Mouse (Mus musculus) hindbrain, embryonic 15.5 days (tissue): ENCODE results near the gene Krtap3-1. TPM values are rescaled to one million over a fixed set of nuclear protein-coding genes. Genes with fewer than 3 reads are reported as not detected.
"Not testable (repeated sequence)": the region's sequence is repeated elsewhere in the genome, so short reads cannot be mapped to it uniquely, and the experiment has no call there.

Experiments
- ATAC-seq: fragments of 200-750 bp; cut with Nextera tagmentation; 2 replicates; pipeline ENCODE4 v1.8.0; 2017; ENCODE audit warnings: low read depth, moderate number of reproducible peaks, moderate TSS enrichment; ENCODE audit not compliant: low FRiP score
- H3K27ac ChIP-seq: fragments of 300-500 bp; sonication (generic); replicated peaks from 2 replicates; pipeline ENCODE4 v1.5.1; 2015; ENCODE audit warnings: mild to moderate bottlenecking, inconsistent platforms
- H3K27me3 ChIP-seq: fragments of 300-500 bp; sonication (generic); 2 replicates; pipeline ENCODE4 v1.6.1; 2015; ENCODE audit warnings: control low read depth, inconsistent platforms
- H3K36me3 ChIP-seq: fragments of 300-500 bp; sonication (generic); 2 replicates; pipeline ENCODE4 v1.6.1; 2015; ENCODE audit warnings: control low read depth, inconsistent platforms
- H3K4me1 ChIP-seq: fragments of 300-500 bp; sonication (generic); replicated peaks from 2 replicates; pipeline ENCODE4 v1.6.1; 2015; ENCODE audit warnings: control low read depth, inconsistent platforms
- H3K4me2 ChIP-seq: fragments of 300-500 bp; sonication (generic); 2 replicates; pipeline ENCODE4 v1.6.1; 2015; ENCODE audit warnings: moderate library complexity, mild to moderate bottlenecking, inconsistent platforms
- H3K4me3 ChIP-seq: fragments of 300-500 bp; sonication (generic); 2 replicates; pipeline ENCODE4 v1.5.1; 2015; ENCODE audit warnings: mild to moderate bottlenecking, inconsistent platforms
- H3K9ac ChIP-seq: fragments of 300-500 bp; sonication (generic); 2 replicates; pipeline ENCODE4 v1.6.1; 2015; ENCODE audit warnings: inconsistent platforms
- H3K9me3 ChIP-seq: fragments of 300-500 bp; sonication (generic); 2 replicates; pipeline ENCODE4 v1.6.1; 2016; ENCODE audit warnings: control low read depth, inconsistent platforms
- WGBS: fragments of 180-500 bp; shearing (Covaris S2); methylation state at CpG from one replicate; pipeline ENCODE4 v1.1.7; 2015; 5-methylcytosine and 5-hydroxymethylcytosine counted together
- polyA plus RNA-seq: library from polyadenylated mRNA; unstranded; fragments of >200 nt; fragmentation: Nextera tagmentation; extraction: Ambion mirVana; gene quantifications from 2 replicates; pipeline ENCODE4 v1.2.1, GENCODE M21; 2015

Krtap3-1 gene
- not detected in 2 replicates for polyA plus RNA-seq

DNA sequence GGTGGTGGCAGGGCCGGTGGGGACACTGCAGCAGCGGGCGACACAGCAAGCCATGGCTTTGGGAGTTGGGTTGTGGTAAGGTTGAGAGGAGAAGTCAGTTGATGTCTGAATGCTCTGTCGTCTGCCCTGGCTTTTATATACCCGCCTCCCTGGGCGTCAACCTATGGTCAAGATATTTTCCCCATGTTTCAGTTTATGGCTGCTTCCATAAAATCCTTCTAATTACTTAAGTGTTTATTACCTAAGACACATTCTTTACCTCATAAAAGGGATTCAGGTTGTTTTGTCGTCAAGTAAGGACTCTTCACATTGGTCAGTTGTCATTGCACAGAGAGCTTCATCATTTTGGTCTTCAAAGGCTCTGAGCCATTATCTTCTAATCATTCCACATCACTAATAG, at the start of gene Krtap3-1:
Krtap3-1 (minus strand) TSS at position 101 of the 400 bp plus-strand sequence.
- Histone ChIP-seq H3K27me3 (no peaks in the 10 kb centered on the region), H3K4me3 (no peak within 1 kb of the TSS), H3K9ac (no peak within 1 kb of the TSS), H3K27ac (no peak within 1 kb of the TSS), H3K9me3 (no peaks in the 10 kb centered on the region), H3K4me2 (no peak within 1 kb of the TSS), H3K4me1 (no peaks in the 10 kb centered on the region), H3K36me3 (no peaks in the 10 kb centered on the region)
- ATAC-seq, result no peak
- WGBS, result 89% methylated on average over 7 of the region's 7 CpGs

DNA sequence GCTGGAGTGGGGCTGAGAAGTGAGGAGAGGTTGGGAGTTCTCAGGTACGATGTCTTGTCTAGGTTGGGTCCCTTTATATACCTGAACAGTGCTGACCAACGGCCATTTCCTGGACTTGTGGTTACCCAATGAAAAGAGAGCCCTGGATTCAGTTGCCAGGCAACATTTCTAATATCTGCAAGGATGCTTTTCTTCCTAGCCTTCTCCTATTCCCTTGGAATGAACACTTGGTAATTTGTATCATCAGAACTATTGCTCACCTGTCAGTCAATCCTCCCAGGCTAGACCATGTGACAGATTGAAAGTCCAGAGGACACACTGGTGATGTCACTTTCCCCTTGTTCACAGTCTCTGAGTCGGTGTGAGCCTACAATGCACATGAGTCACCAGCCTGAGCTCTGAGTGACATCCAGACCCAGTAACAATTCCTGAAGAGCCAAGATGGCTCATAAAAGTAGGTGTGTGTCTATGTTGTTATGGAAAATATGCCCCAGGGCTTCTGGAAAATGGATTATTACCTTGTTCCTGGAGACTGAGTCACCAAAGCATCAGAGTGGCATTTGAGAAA, 48.5 kb upstream of the Krtap3-1 start, which contains the start of gene Krtap2-4:
Krtap2-4 (minus strand) TSS at position 51 of the 568 bp plus-strand sequence.
- Histone ChIP-seq H3K27ac (no peak within 1 kb of the TSS), H3K9me3 (no peaks in the 10 kb centered on the region), H3K4me1 (no peaks in the 10 kb centered on the region), H3K4me2 (no peak within 1 kb of the TSS), H3K9ac (no peak within 1 kb of the TSS), H3K4me3 (no peak within 1 kb of the TSS), H3K27me3 (no peaks in the 10 kb centered on the region), H3K36me3 (no peaks in the 10 kb centered on the region)
- WGBS, result 78% methylated on average over 3 of the region's 3 CpGs
- ATAC-seq, result no peak

DNA sequence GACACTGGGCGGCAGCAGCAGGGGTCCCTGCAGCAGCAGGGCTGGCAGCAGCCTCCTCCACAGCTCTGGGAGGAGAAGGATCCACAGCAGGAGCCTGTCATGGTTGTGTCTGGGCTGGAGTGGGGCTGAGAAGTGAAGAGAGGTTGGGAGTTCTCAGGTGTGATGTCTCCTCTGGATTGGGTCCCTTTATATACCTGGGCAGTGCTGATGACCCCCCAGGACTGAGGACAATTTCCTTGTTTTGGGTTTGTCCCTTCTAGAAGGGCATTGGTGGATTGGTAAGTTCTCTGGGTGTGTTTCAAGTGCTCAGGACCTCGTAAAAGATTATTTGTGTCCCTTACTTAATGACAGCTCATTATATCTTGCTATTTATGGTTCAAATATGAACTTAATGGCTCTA, 43.7 kb upstream of the Krtap3-1 start, which contains the start of gene Gm11937:
Gm11937 (minus strand) TSS at position 101 of the 400 bp plus-strand sequence.
- ATAC-seq, H3K9me3 ChIP-seq, H3K36me3 ChIP-seq, H3K4me1 ChIP-seq, H3K4me3 ChIP-seq, H3K9ac ChIP-seq, H3K4me2 ChIP-seq, H3K27ac ChIP-seq, H3K27me3 ChIP-seq: not testable (repeated sequence)
- WGBS, result 79% methylated on average over 1 of the region's 2 CpGs

DNA sequence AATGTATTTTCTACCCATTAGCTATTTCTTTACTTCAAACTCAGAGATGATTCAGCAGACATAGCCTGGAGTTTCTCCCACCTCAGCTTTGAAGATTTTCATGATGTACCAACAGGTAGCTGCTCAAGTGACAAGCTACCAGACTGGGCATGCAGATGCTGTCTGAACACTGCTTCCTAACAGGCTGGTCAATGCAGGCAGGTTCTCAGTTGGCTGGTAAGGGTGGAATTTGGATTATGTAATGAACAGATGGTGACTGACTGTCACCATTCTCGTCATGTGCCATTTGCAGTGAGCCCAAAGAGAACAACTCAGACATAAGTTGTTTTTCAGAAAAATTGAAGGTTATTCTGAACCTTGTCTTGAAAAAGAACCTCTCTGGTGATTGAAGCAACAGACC, 42.7 kb upstream of the Krtap3-1 start:
- Histone ChIP-seq H3K36me3 (no peaks in the 10 kb centered on the region), H3K27me3 (no peaks in the 10 kb centered on the region), H3K4me1 (no peaks in the 10 kb centered on the region), H3K4me3 (no peak overlapping the region), H3K9ac (no peak overlapping the region), H3K27ac (no peak overlapping the region), H3K4me2 (no peak overlapping the region), H3K9me3 (no peaks in the 10 kb centered on the region)
- WGBS, result 68% methylated on average over 1 of the region's 1 CpGs
- ATAC-seq, result no peak

DNA sequence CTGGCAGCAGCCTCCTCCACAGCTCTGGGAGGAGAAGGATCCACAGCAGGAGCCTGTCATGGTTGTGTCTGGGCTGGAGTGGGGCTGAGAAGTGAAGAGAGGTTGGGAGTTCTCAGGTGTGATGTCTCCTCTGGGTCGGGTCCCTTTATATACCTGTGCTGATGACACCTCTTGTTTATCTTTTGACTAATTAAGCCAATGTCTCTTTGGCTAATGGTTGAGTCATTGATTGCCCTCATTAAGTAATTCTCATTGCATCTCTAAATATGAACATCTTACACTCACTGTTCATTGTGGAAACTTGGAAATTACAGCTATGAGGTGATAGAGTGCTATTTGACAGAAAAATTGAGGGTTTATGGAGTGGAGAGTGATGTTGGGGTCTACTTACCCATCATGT, 36.8 kb upstream of the Krtap3-1 start, which contains the start of gene Gm11938:
Gm11938 (minus strand) TSS at position 101 of the 400 bp plus-strand sequence.
- not testable (repeated sequence) for H3K27me3 ChIP-seq, H3K4me1 ChIP-seq, H3K4me2 ChIP-seq, ATAC-seq, H3K36me3 ChIP-seq, H3K9me3 ChIP-seq, H3K9ac ChIP-seq, H3K27ac ChIP-seq, H3K4me3 ChIP-seq
- WGBS, result 88% methylated on average over 1 of the region's 1 CpGs

DNA sequence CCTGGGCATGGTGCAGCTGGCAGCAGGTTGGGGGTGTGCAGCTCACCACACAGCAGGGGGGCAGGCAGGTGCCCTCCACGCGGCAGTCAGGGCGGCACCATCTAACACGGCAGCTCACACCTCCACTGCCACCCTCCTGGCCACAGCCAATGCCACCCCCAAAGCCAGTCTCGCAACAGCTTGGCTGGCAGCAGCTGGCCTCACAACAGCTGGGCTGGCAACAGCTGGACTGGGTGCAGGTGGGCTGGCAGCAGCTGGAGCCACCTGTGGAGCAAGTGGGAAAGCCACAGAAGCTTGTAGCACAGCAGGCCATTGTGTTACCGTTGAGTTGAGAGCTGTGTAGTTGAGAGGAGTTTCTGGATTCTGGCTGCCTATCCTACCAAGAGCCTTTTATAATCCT, 31.3 kb upstream of the Krtap3-1 start, which contains the start of gene Krtap9-3:
Krtap9-3 (minus strand) TSS at position 364 of the 400 bp plus-strand sequence.
- H3K4me1 ChIP-seq, H3K4me3 ChIP-seq, H3K4me2 ChIP-seq, H3K27me3 ChIP-seq, H3K27ac ChIP-seq, H3K36me3 ChIP-seq, H3K9ac ChIP-seq, H3K9me3 ChIP-seq, ATAC-seq: not testable (repeated sequence)
- WGBS, result 80% methylated on average over 6 of the region's 6 CpGs

DNA sequence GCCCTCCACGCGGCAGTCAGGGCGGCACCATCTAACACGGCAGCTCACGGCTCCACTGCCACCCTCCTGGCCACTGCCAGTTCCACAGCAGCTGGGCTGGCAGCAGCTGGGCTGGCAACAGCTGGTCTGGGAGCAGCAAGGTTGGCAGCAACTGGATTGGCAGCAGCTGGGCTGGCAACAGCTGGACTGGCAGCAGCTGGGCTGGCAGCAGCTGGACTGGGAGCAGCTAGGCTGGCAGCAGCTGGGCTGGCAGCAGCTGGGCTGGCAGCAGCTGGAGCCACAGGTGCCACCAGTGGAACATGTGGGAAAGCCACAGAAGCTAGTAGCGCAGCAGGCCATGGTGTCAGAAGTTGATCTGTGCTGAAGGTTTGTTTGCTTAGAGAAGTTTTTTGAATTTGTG, 24.6 kb upstream of the Krtap3-1 start, which contains the start of gene Krtap1-3:
Krtap1-3 (minus strand) TSS at position 359 of the 400 bp plus-strand sequence.
- no peak for ATAC-seq
- Histone ChIP-seq H3K9ac (no peak within 1 kb of the TSS), H3K4me3 (no peak within 1 kb of the TSS), H3K27me3 (no peaks in the 10 kb centered on the region), H3K9me3 (no peaks in the 10 kb centered on the region), H3K27ac (no peak within 1 kb of the TSS), H3K4me2 (no peak within 1 kb of the TSS), H3K4me1 (no peaks in the 10 kb centered on the region), H3K36me3 (no peaks in the 10 kb centered on the region)
- WGBS, result 83% methylated on average over 6 of the region's 6 CpGs

DNA sequence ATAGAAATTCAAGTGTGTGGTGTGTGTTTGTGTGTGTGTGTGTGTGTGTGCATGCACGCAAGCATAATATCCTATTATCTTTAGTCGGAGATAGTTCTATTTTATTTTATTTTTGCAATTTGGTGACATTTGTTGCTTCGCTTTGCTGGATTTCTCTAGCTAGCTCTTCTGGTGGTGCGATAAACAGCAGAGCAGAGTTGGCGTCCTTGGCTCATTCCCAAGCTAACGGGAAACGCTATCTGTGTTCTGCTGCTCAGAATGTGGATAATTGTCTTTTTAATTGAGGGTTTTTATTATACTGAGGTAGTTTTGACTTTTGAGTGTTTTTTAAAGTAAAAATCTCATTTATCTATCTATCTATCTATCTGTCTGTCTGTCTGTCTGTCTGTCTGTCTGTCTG, 18.7 kb upstream of the Krtap3-1 start:
- no peak overlapping the region for H3K4me2 ChIP-seq
- H3K9ac ChIP-seq, result no peak overlapping the region
- no peak overlapping the region for H3K27ac ChIP-seq
- no peaks in the 10 kb centered on the region for H3K4me1 ChIP-seq
- no peaks in the 10 kb centered on the region for H3K36me3 ChIP-seq
- no peaks in the 10 kb centered on the region for H3K9me3 ChIP-seq
- H3K4me3 ChIP-seq, result no peak overlapping the region
- ATAC-seq, result no peak
- WGBS, result 87% methylated on average over 7 of the region's 7 CpGs
- H3K27me3 ChIP-seq, result no peaks in the 10 kb centered on the region

DNA sequence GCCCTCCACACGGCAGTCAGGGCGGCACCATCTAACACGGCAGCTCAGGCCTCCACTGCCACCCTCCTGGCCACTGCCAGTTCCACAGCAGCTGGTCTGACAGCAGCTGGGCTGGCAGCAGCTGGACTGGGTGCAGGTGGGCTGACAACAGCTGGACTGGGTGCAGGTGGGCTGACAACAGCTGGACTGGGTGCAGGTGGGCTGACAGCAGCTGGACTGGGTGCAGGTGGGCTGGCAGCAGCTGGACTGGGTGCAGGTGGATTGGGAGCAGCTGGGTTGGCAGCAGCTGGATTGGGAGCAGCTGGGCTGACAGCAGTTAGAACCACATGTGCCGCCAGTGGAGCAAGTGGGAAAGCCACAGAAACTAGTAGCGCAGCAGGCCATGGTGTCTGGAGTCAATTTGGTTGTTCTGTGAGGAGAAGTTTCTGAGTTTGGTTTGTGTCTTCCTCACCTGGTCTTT, 16.8 kb upstream of the Krtap3-1 start, which contains the start of gene Krtap1-4:
Krtap1-4 (minus strand) TSS at position 410 of the 460 bp plus-strand sequence.
- Histone ChIP-seq H3K4me2 (no peak within 1 kb of the TSS), H3K4me1 (no peaks in the 10 kb centered on the region), H3K9ac (no peak within 1 kb of the TSS), H3K27me3 (no peaks in the 10 kb centered on the region), H3K4me3 (no peak within 1 kb of the TSS), H3K27ac (no peak within 1 kb of the TSS), H3K9me3 (no peaks in the 10 kb centered on the region), H3K36me3 (no peaks in the 10 kb centered on the region)
- 84% methylated on average over 5 of the region's 5 CpGs for WGBS
- ATAC-seq, result no peak

DNA sequence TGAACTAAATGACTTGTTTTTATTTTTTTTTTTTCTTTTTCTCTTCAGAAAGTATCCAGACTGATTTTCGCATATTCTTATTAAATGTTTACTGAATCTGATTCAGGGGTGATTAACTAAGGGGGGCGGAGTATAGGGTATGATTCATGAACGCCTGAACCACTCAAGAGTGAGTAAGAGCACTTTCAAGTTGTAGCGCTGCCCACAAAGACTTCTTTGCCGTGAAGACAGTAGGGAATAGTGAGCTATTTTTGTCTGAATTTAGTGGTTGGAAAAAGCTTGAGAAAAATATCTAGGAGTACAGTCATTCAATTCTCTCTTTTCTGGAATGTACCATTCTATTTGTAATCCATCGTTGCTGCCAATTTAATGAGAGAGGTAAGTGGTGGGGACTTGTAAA, 15.1 kb upstream of the Krtap3-1 start:
- WGBS, result 87% methylated on average over 6 of the region's 6 CpGs
- no peak for ATAC-seq
- no peaks in the 10 kb centered on the region for H3K27me3 ChIP-seq

DNA sequence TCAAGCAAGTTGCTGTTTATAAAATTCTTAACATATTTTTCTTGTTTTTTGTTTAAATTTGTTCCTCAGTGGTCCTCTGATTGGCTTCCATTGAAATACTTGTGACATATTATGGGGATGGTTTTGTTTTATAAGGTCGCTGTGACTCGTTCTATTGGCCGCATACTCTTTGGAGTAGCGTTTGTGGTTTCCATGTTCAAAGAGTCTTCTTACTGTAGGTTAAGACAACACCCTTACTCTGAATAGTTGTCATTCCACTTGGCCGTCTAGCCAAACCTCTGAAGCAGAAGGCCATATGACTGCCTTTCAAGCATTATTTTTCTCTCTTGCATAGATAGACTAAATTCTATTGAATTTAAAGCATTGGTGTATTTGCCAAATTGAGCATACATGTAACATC, 14.6 kb upstream of the Krtap3-1 start:
- H3K36me3 ChIP-seq, result no peaks in the 10 kb centered on the region
- WGBS, result 92% methylated on average over 5 of the region's 5 CpGs
- no peak overlapping the region for H3K4me2 ChIP-seq
- H3K27ac ChIP-seq, result no peak overlapping the region
- H3K9ac ChIP-seq, result no peak overlapping the region
- H3K9me3 ChIP-seq, result no peaks in the 10 kb centered on the region
- H3K4me1 ChIP-seq, result no peaks in the 10 kb centered on the region
- no peaks in the 10 kb centered on the region for H3K27me3 ChIP-seq
- ATAC-seq, result no peak
- H3K4me3 ChIP-seq, result no peak overlapping the region

More for the DNA sequence above, 15.1 kb upstream of the Krtap3-1 start:
- no peaks in the 10 kb centered on the region for H3K4me1 ChIP-seq
- no peak overlapping the region for H3K4me2 ChIP-seq
- H3K27ac ChIP-seq, result no peak overlapping the region
- H3K9me3 ChIP-seq, result no peaks in the 10 kb centered on the region
- no peak overlapping the region for H3K9ac ChIP-seq
- H3K4me3 ChIP-seq, result no peak overlapping the region
- no peaks in the 10 kb centered on the region for H3K36me3 ChIP-seq

DNA sequence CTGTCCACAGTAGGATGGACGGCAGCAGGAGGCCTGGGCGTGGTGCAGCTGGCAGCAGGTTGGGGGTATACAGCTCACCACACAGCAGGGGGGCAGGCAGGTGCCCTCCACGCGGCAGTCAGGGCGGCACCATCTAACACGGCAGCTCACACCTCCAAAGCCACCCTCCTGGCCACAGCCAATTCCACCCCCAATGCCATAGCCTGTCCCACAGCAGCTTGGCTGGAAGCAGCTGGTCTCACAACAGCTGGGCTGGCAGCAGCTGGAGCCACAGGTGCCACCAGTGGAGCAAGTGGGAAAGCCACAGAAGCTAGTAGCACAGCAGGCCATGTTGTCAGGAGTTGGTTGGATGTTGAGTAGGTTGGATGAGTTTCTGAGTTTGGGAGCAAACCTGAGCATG, 14.2 kb upstream of the Krtap3-1 start, which contains the start of gene Krtap1-5:
Krtap1-5 (minus strand) TSS at position 381 of the 400 bp plus-strand sequence.
- H3K27ac ChIP-seq, result no peak within 1 kb of the TSS
- H3K4me1 ChIP-seq, result no peaks in the 10 kb centered on the region
- no peaks in the 10 kb centered on the region for H3K27me3 ChIP-seq
- H3K9me3 ChIP-seq, result no peaks in the 10 kb centered on the region
- no peak within 1 kb of the TSS for H3K4me3 ChIP-seq
- WGBS, result 90% methylated on average over 6 of the region's 6 CpGs
- no peak for ATAC-seq
- H3K4me2 ChIP-seq, result no peak within 1 kb of the TSS
- no peak within 1 kb of the TSS for H3K9ac ChIP-seq
- H3K36me3 ChIP-seq, result no peaks in the 10 kb centered on the region
